Mouse (Mus musculus) thymus, postnatal 36 days (tissue): Measurements from ENCODE around the gene Prkag2.

ENCODE experiments used
- DNase-seq, 2 experiments: peaks; one replicate each; pipeline ENCODE4 v3.0.0; 2022; ENCODE audit warnings: mixed read lengths in 2 of 2

The Prkag2 gene

GRCm38 (mm10) chr5:24993190-24993589, 107.3 kb downstream of the Prkag2 start:
- DNase-seq = no peak

- no peak for DNase-seq
These were observed 108.9 kb downstream of the Prkag2 start for GRCm38 (mm10) chr5:24991575-24991974.

DNA sequence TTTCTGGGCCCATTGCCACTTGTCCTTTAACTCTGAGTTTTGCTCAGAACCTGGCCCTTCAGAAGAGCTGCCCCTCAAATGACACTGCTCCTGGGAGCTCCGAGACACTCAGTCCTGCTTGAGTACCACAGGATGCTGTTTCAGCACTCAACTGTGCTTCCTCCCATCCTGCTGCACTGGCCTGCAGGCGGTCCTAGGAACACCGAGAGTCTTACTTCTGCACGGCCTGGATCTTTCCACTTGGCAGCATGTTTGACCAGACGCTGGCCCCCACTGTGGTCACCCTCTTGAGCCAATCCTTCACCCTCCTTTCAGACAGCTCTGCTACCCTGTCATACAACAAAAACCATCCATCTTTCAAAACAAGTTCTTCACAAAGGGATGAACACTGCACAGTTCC, 110.0 kb downstream of the Prkag2 start:
- DNase-seq = no peak

GRCm38 (mm10) chr5:24989683-24990082, 110.8 kb downstream of the Prkag2 start:
- DNase-seq = peak; percentile 21 to 46

- no peak for DNase-seq
These were observed 113.5 kb downstream of the Prkag2 start for GRCm38 (mm10) chr5:24986956-24987355.

DNA sequence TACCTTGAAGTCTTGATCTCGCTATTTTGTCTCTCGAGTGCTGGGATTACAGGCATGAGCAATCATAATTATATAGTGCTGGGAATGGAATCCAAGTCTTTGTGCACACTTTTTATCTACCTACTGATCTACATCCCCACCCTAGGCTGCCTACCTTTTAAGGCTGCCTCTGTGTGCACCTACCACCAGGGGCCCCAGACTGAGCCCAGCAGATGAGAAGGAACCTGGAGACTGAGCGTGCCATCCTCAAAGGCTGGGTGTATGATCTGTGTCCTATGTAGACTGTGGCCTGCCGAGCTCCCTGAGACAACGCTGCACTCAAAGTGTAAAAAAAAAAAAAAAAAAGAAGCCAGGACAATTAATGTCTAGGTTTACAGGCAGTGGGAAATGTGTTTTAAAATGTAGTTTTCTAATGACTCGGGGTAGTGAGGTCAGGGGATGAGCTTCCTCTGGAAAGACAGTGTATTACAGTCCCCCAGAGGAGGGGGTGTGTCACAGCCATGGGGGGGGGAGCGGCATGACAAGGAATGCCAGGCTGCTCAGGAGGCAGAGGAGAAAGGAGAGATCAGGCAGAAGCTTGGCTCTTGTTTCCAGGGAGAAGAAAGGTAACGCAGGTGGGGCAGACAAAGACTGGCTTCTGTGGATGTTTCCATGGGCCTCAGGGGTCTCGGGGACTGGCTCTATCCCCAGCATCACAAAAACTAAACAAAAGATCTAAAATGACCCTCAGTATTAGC, 114.1 kb downstream of the Prkag2 start:
- no peak for DNase-seq

DNA sequence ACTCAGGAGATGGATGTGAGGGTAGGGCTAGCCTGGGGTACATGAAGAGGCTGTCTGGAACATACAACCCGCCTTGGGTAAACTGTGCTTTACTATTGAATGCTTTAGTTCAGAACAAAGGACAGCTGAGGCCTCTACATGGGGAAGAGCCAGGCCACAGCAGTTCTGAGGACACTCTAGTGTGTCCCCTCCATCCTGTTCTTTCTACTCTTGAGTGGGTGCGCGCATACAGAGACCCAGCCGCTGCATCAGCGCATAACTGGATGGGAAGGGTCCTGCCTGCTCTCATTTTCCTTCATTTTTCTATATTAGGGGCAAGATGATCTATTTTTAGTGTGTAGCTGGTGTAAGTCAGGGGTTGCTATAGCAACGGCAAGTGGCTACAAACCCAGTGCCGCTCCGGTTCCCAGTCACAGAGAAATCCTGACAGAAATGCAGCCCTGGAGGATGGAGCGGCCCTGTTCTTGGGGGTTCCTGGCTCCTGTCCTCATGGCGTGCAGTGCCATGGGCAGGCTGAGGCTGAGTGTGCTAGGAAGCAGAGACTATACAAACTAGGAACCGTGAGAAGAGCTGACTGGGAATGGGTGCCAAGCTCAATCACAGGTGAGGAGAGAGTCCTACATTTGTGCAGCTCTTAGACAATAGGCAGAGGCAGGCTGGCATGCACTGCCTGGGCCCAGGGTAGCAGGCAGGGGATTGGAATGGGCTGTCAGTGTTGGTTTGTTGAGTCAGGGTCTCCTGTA, 114.8 kb downstream of the Prkag2 start:
- no peak for DNase-seq

- no peak for DNase-seq
These were observed 116.3 kb downstream of the Prkag2 start for GRCm38 (mm10) chr5:24984157-24984556.

DNA sequence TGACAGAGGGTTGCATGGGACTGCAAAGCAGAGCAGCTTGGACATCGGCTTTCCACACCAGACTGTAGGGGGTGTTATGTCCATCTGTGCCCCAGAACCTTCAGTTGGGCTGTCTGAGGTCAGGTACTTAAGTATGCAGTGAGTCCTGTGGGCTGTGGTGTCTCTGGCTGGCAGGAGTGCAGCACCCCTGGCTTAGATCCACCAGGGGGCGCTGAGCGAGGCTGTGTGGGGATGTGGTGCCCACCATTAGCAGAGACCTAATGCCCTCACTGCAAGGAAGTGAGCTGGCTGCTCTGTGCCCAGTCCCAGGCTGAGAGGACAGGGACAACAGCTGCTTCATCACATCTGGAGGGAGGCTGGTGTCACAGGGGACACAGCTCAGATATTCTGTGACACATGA, 116.9 kb downstream of the Prkag2 start:
- peak; percentile 64 to 69 for DNase-seq

DNA sequence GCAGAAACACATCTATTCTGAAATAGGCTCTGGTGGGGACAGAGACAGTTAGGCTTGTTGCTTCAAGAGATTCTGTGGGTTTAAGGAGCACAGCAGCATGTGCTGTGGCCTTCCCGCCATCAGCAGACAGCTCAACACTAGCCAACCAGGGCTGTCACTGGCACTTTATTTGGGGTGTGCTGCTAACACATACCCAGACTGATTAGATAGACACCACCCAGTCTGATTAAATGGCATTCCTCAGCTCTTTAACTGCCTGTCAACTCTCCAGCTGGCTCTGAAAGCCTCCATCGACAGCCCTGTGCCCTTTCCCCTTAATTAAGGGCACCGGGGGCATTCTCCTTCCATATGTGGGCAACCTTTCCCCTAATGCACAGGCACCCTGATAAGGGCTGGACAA, 118.2 kb downstream of the Prkag2 start:
- no peak for DNase-seq

- no peak for DNase-seq
These were observed 118.7 kb downstream of the Prkag2 start for GRCm38 (mm10) chr5:24981765-24982164.

DNA sequence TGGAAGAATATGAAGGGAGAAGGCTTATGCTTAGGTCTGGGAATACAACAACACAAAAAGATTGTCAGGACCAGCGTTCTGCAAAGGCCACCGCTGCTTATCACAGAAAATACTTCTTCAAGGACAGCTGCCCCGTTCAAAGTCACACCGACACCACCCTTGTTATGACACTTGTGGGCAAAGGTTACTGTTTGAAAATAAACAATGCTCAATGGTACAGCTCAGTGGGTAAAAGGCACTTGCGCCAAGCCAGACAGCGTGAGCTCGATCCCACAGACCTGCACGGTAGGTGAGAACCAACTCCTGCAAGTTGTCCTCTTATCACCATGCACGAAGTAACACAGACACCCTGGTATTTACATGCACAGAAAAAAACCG, 120.5 kb downstream of the Prkag2 start:
- DNase-seq = no peak

DNA sequence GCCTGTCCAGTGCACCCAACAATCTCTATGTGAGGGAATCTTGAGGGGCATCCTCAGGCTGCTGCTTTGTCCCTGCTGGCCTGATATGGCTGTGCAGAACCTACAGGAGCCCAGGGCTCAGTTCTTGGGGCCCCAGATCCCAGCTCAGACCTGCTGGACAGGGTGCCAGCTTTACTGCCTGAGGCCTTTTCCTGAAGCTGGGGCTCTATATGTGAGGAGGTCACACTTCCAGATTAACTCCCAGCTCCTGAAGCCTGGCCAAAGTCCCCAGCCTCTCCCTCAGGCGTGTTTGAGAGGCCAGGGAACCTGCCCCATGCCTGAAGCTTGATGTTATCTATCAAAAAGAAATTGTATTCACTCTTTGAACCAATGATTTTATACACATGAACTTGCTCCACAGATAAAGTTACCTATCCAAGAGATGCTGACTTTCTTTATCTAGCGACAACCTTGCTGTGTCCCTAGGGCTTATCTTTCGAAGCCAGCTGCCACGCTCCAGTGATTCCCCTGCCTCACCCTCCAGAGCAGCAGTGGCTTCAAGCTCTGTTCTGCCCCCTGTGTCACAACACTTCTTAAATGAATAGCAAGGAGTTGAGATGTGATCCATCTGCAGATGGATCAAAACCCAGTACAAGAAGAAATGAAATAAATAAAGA, 121.0 kb downstream of the Prkag2 start:
- DNase-seq = no peak

DNA sequence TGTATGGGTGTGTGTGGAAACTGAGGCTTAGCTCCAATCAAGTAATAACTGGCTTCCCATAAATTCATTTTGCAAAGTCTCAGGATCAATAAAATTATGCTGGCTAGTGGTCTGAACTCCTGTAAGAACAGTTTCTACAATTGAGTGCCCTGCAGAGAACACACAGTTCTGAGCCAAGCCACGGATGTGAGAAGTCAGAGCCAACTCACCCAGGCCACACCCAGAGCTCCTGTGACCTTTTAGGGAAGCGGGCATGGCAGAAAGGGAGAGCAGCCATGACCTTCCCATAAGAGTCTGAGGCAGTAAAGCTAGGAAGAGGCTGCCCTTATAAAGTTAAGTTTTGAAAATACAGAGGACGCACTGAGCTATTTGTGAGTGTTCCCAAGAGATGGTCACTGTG, 123.5 kb downstream of the Prkag2 start:
- DNase-seq = no peak

GRCm38 (mm10) chr5:24976236-24976635, 124.2 kb downstream of the Prkag2 start:
- no peak for DNase-seq

DNA sequence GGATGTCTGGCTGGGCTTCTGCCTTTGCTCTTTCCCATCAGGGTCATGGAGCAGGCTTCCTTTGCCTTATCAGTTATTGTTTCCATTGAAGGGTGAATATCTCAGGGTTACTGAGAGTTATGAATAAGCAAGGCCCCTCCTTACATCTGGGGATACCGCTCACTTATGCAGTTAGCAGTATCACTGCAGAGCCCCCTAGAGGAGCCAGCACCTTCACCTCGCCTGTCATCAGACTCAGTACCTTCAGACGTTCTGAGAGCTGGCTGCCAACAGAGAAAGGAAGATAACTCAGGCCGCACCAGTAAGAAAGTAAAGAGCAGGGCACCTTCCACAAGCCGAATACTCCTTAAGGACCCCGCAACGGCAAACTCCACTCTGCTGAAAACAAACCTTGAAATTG, 125.3 kb downstream of the Prkag2 start:
- DNase-seq = no peak

GRCm38 (mm10) chr5:24973672-24974225, 126.7 kb downstream of the Prkag2 start:
- DNase-seq = no peak

DNA sequence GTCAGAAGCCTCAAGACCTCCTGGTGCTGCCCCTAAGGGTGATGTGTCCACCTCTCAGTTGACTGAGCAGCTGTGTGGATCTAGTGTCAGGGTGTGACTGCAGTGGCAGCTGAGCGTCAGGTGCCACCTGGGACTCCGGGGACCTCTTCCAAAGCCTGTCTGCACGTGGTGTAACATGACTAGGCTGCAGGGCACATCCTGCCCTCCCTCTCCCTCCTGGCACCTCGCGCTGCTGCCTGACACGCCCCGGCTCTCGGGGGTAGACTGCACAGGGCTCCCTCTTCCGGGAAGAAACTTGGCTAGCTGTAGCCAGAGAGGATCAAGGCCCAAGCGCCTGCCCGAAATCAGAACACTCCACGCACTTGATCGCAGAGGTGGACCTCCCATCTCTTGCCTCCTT, 127.2 kb downstream of the Prkag2 start:
- DNase-seq = peak; percentile 76 to 88

- DNase-seq = no peak
These were observed 129.7 kb downstream of the Prkag2 start for GRCm38 (mm10) chr5:24970552-24971275.

DNA sequence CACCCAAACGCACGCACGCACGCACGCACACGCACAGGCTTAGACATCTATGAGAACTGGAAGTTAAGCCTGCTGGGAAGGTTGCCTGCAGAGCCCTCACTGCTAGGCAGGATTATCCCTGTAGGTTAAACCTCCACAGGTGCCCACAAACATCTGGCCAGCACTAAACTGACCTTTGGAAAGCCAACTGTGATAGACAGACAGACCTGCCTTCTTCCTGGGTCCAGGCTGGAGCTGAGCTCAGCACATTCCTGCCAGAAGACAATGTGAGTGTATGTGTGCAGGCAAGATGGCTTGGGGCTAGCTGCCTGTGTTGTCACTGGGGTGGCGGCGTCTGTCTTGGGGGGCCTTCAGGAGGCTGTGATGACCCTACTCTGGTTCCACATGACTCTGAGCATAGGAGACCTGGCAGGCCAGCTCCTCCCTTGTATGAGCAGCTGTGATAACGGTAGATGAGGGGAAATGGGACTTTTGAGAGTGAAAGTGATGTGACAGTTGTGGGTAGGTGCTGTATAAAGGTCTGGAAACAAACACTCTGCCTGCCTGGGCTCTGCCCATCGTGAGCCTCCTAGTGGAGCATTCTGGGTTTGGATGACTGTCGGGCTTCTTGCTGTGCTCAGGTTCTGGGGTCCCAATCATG, 131.1 kb downstream of the Prkag2 start:
- peak; percentile 28 to 32 for DNase-seq

GRCm38 (mm10) chr5:24968792-24969191, 131.7 kb downstream of the Prkag2 start:
- DNase-seq = peak in 1 of 2 experiments; percentile 5

DNA sequence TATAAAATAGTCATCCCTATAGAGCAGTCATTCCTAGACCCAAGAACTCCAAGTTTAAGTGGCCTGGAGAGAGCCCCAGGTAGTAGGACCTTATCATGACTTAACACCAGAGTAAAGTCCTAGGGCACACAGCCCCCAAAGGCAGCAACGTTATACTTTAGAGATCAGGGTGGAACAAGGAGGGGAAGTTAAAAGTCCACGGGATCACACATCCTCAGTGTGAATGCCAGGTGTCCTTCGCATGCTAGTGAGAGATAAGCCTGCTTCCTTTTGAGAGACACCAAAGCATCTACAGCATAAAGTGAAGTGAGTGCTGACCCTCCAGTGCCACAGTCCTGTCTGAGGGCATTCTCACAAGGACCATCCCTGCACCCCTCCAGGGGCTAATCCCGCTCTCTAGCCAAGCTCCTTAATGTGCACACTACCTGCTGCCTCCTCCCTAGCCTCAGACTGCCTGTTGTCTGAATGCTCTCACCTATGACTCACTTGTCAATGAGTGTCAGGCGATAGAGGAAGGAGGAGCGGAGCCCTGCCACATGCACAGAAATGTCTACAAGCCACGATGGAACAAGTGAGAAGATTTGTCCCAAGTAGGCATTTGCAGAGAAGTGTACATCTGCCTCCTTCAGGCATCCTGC, 132.4 kb downstream of the Prkag2 start:
- no peak for DNase-seq
